Mouse (Mus musculus): ENCODE measurements at regions not wholly inside any gene's neighbourhood (a gene's known extent, or its start where the extent isn't known, plus 50 kb on each side); places are given as distances from the start of the nearest gene placed in this dataset.

DNA sequence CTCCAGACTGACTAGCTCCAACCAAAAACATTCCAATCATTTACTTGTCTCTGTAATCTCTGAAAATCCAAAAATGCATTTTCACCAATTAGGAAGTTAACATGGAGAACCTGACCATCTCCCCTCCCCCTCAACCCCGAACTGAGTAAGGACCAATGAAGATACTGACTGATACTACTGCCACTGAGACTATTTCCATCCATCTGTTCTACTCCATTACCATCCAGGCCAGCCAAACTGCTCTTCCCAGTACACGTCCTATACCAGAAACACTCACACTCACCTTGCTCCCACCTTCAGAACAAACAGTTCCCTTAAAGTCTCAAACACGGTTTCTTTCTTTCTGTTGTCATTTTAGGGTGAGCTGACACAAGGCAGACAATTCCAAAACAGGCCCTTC is 55.1 kb upstream of the Kcna3 start:
- no peaks in the 10 kb centered on the region for H3K4me1 ChIP-seq (ENCODE audit: insufficient read depth)
- no peak for TF ChIP-seq CTCF (IDR thresholded peaks at IDR 0.05; ENCODE audit: low read depth)
- DNase-seq (no peak), ATAC-seq (ENCODE audit: insufficient read depth) (no peak)
- no peaks in the 10 kb centered on the region for H3K36me3 ChIP-seq (ENCODE audit: insufficient read depth)
- no peak overlapping the region for H3K4me2 ChIP-seq
- no peak overlapping the region for H3K27ac ChIP-seq (ENCODE audit: low read depth)
- WGBS: 50% methylated on average over 3 of the region's 3 CpGs
- H3K4me3 ChIP-seq (ENCODE audit: low read depth, low read length): no peak overlapping the region
- H3K27me3 ChIP-seq (ENCODE audit: insufficient read depth, low read length): no peaks in the 10 kb centered on the region
- H3K9me3 ChIP-seq (ENCODE audit: low read depth, low read length): no peaks in the 10 kb centered on the region
- H3K9ac ChIP-seq: no peak overlapping the region

GRCm38 (mm10) chr3:106981323-106981722 is 54.6 kb upstream of the Kcna3 start:
- H3K4me2 ChIP-seq: no peak overlapping the region
- DNase-seq (no peak), ATAC-seq (ENCODE audit: insufficient read depth) (no peak)
- no peaks in the 10 kb centered on the region for H3K4me1 ChIP-seq (ENCODE audit: insufficient read depth)
- H3K9ac ChIP-seq: no peak overlapping the region
- no peaks in the 10 kb centered on the region for H3K27me3 ChIP-seq (ENCODE audit: insufficient read depth, low read length)
- no peak for TF ChIP-seq CTCF (IDR thresholded peaks at IDR 0.05; ENCODE audit: low read depth)
- no peak overlapping the region for H3K4me3 ChIP-seq (ENCODE audit: low read depth, low read length)
- H3K9me3 ChIP-seq (ENCODE audit: low read depth, low read length): no peaks in the 10 kb centered on the region
- H3K27ac ChIP-seq (ENCODE audit: low read depth): no peak overlapping the region
- 31% methylated on average over 3 of the region's 3 CpGs for WGBS
- H3K36me3 ChIP-seq (ENCODE audit: insufficient read depth): no peaks in the 10 kb centered on the region

- no peak overlapping the region for H3K4me2 ChIP-seq
- H3K27me3 ChIP-seq (ENCODE audit: insufficient read depth, low read length): no peaks in the 10 kb centered on the region
- no peaks in the 10 kb centered on the region for H3K36me3 ChIP-seq (ENCODE audit: insufficient read depth)
- no peak for ATAC-seq (ENCODE audit: insufficient read depth)
- DNase-seq: no peak
- no peak for TF ChIP-seq CTCF (IDR thresholded peaks at IDR 0.05; ENCODE audit: low read depth)
- H3K9ac ChIP-seq: no peak overlapping the region
- 61% methylated on average over 4 of the region's 4 CpGs for WGBS
- H3K4me3 ChIP-seq (ENCODE audit: low read depth, low read length): no peak overlapping the region
- H3K4me1 ChIP-seq (ENCODE audit: insufficient read depth): no peaks in the 10 kb centered on the region
- H3K27ac ChIP-seq (ENCODE audit: low read depth): no peak overlapping the region
- no peaks in the 10 kb centered on the region for H3K9me3 ChIP-seq (ENCODE audit: low read depth, low read length)
These were observed 51.7 kb upstream of the Kcna3 start for GRCm38 (mm10) chr3:106984231-106984630.
